Mouse (Mus musculus) stomach, postnatal 0 days (tissue): ENCODE data around the gene Rxrb. TPM values are rescaled to one million over a fixed set of nuclear protein-coding genes. Genes with fewer than 3 reads are reported as not detected.

Source experiments
- ATAC-seq: fragments of 200-750 bp; cut with Nextera tagmentation; 2 replicates; pipeline ENCODE4 v1.8.0; 2017; ENCODE audit not compliant: low FRiP score, low TSS enrichment
- DNase-seq: peaks from one replicate; pipeline ENCODE4 v3.0.0-alpha.2; 2016; ENCODE audit warnings: low spot score
- H3K27ac ChIP-seq: fragments of 300-500 bp; sonication (generic); replicated peaks from 2 replicates; pipeline ENCODE4 v1.5.1; 2014; ENCODE audit warnings: mild to moderate bottlenecking, control low read depth
- H3K27me3 ChIP-seq: fragments of 300-500 bp; sonication (generic); 2 replicates; pipeline ENCODE4 v1.6.1; 2014; ENCODE audit warnings: low read length; ENCODE audit not compliant: control insufficient read depth, insufficient read depth
- H3K36me3 ChIP-seq: fragments of 300-500 bp; sonication (generic); 2 replicates; pipeline ENCODE4 v1.6.1; 2014; ENCODE audit warnings: low read length, mixed read lengths; ENCODE audit not compliant: control insufficient read depth, insufficient read depth
- H3K4me1 ChIP-seq: fragments of 300-500 bp; sonication (generic); replicated peaks from 2 replicates; pipeline ENCODE4 v1.6.1; 2014; ENCODE audit warnings: antibody characterized with exemption; ENCODE audit not compliant: control insufficient read depth, insufficient read depth
- H3K4me2 ChIP-seq: fragments of 300-500 bp; sonication (generic); replicated peaks from 2 replicates; pipeline ENCODE4 v1.6.1; 2014; ENCODE audit warnings: low read depth, mild to moderate bottlenecking, control low read depth, moderate library complexity
- H3K4me3 ChIP-seq: fragments of 300-500 bp; sonication (generic); 2 replicates; pipeline ENCODE4 v1.5.1; 2014; ENCODE audit warnings: low read depth, low read length, control low read depth
- H3K9ac ChIP-seq: fragments of 300-500 bp; sonication (generic); 2 replicates; pipeline ENCODE4 v1.6.1; 2014; ENCODE audit warnings: mild to moderate bottlenecking, low read length, control low read depth, mixed read lengths
- H3K9me3 ChIP-seq: fragments of 300-500 bp; sonication (generic); 2 replicates; pipeline ENCODE4 v1.6.1; 2016; ENCODE audit warnings: low read length; ENCODE audit not compliant: control insufficient read depth
- CTCF ChIP-seq: IDR thresholded peaks from 2 replicates; pipeline ENCODE4 v1.5.1; 2016; ENCODE audit warnings: antibody characterized with exemption, low read depth, mild to moderate bottlenecking, moderate library complexity
- EP300 ChIP-seq: optimal IDR thresholded peaks from 2 replicates; pipeline ENCODE3; 2016; ENCODE audit warnings: antibody characterized with exemption
- WGBS: fragments of 180-500 bp; shearing (Covaris S2); extraction: QIAGEN DNeasy Blood & Tissue Kit; methylation state at CpG from one replicate; pipeline ENCODE4 v1.1.7; 2014; 5-methylcytosine and 5-hydroxymethylcytosine counted together
- polyA plus RNA-seq: library from polyadenylated mRNA; unstranded; fragments of >200 nt; fragmentation: Nextera tagmentation; extraction: Ambion mirVana; gene quantifications from 2 replicates; pipeline ENCODE4 v1.2.1, GENCODE M21; 2015

Rxrb gene
- polyA plus RNA-seq, 1 experiment from 2014 or later: 25.0 TPM

- Histone ChIP-seq H3K9me3 (no peaks in the 10 kb centered on the region), H3K36me3 (peaks cover 17% of the 10 kb centered on the region), H3K27ac (no peak overlapping the region), H3K4me1 (peaks cover 7% of the 10 kb centered on the region), H3K4me2 (no peak overlapping the region; the same call in 1 of the 2 replicates), H3K9ac (no peak overlapping the region), H3K27me3 (no peaks in the 10 kb centered on the region), H3K4me3 (no peak overlapping the region)
- ATAC-seq: no peak
- no peak for DNase-seq
- WGBS: 72% methylated on average over 17 of the region's 17 CpGs
- no peak for TF ChIP-seq CTCF
- TF ChIP-seq EP300: no peak
Measured at GRCm38 (mm10) chr17:34028501-34029149, 3.0 kb upstream of the Rxrb start.

GRCm38 (mm10) chr17:34029150-34029889 is 2.3 kb upstream of the Rxrb start:
- Histone ChIP-seq H3K36me3 (peaks cover 17% of the 10 kb centered on the region), H3K27ac (no peak overlapping the region), H3K9me3 (no peaks in the 10 kb centered on the region), H3K4me1 (peaks cover 7% of the 10 kb centered on the region), H3K27me3 (no peaks in the 10 kb centered on the region), H3K4me2 (peak overlapping the region; percentile 93; the same call in 1 of the 2 replicates), H3K4me3 (no peak overlapping the region), H3K9ac (no peak overlapping the region)
- DNase-seq (peak; percentile 13), ATAC-seq (no peak)
- WGBS: 88% methylated on average over 18 of the region's 18 CpGs
- TF ChIP-seq EP300 (no peak), CTCF (no peak)

GRCm38 (mm10) chr17:34029890-34030595 is 1.6 kb upstream of the Rxrb start:
- peaks cover 17% of the 10 kb centered on the region for H3K36me3 ChIP-seq
- H3K4me1 ChIP-seq: peaks cover 7% of the 10 kb centered on the region
- H3K4me2 ChIP-seq: peak overlapping the region; percentile 93
- peak overlapping the region; percentile 86 for H3K4me3 ChIP-seq
- H3K9me3 ChIP-seq: no peaks in the 10 kb centered on the region
- no peaks in the 10 kb centered on the region for H3K27me3 ChIP-seq
- whole genome bisulfite sequencing: 65% methylated on average over 21 of the region's 21 CpGs
- H3K9ac ChIP-seq: peak overlapping the region; percentile 96
- ATAC-seq (no peak), DNase-seq (no peak)
- TF ChIP-seq CTCF (no peak), EP300 (no peak)
- H3K27ac ChIP-seq: peak overlapping the region; percentile 98; the same call in 1 of the 2 replicates

GRCm38 (mm10) chr17:34030861-34031326 is 718 bp upstream of the Rxrb start:
- Histone ChIP-seq H3K4me3 (peak overlapping the region; percentile 86), H3K4me2 (peak overlapping the region; percentile 93), H3K27ac (peak overlapping the region; percentile 98), H3K27me3 (no peaks in the 10 kb centered on the region), H3K4me1 (peaks cover 7% of the 10 kb centered on the region), H3K9me3 (no peaks in the 10 kb centered on the region), H3K36me3 (peaks cover 17% of the 10 kb centered on the region), H3K9ac (peak overlapping the region; percentile 96)
- ATAC-seq (no peak), DNase-seq (peak; percentile 31)
- whole genome bisulfite sequencing: 2% methylated on average over 20 of the region's 20 CpGs
- TF ChIP-seq CTCF: peak; percentile 20; the same call in 1 of the 2 replicates
- TF ChIP-seq EP300: no peak

- WGBS: 1% methylated on average over 37 of the region's 48 CpGs
- ATAC-seq: peak; percentile 11; the same call in 1 of the 2 replicates
- H3K4me1 ChIP-seq: peaks cover 5% of the 10 kb centered on the region
- no peak for TF ChIP-seq CTCF
- no peak for TF ChIP-seq EP300
- peak overlapping the region; percentile 98 for H3K27ac ChIP-seq
- H3K4me2 ChIP-seq: peak overlapping the region; percentile 93
- H3K27me3 ChIP-seq: no peaks in the 10 kb centered on the region
- H3K9me3 ChIP-seq: no peaks in the 10 kb centered on the region
- H3K4me3 ChIP-seq: peak overlapping the region; percentile 86
- H3K36me3 ChIP-seq: peaks cover 25% of the 10 kb centered on the region
- DNase-seq: no peak
- peak overlapping the region; percentile 96 for H3K9ac ChIP-seq
Measured at GRCm38 (mm10) chr17:34032174-34032632, 591 bp downstream of the Rxrb start.
